Mouse (Mus musculus): ENCODE measurements around the gene Gm11549. TPM values are rescaled to one million over a fixed set of nuclear protein-coding genes. Genes with fewer than 3 reads are reported as not detected.

Gene Gm11549
- total and polyA plus RNA-seq, 3 experiments: not detected

DNA sequence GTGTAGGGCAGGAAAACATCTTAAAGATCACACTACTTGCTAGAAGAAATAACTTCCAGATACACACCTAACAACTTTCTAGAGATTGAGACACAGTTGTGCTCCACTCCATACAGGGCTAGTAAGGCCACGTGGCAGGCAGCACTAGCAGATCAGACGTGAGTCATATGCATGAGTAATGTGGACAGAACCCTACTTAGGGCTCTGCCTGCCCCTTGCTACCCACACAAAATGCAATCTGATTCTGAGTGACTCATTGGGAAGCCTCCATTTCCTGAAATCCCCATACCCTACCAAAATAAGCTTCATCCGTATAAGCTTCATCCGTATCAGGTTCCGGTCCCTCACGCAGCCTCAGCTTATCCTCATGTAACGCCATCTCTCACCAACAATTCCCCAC lies 54.0 kb downstream of the Gm11549 start:
- Histone ChIP-seq H3K4me1 (ENCODE audit: control insufficient read depth in 1 of 2, insufficient read depth in 2 of 2) (0 out of 4 replicates have a peak, but pooled peaks cover 0 to 4% of the 10 kb centered on the region in 2 experiments), H3K27me3 (replicated peaks) (no peaks in the 10 kb centered on the region), H3K9ac (ENCODE audit: insufficient read depth, low read depth) (no peak overlapping the region), H3K79me2 (replicated peaks; ENCODE audit: control insufficient read depth, extremely low read depth, insufficient read depth, poor library complexity, severe bottlenecking) (no peaks in the 10 kb centered on the region), H3K9me3 (replicated peaks; ENCODE audit: low read length) (no peaks in the 10 kb centered on the region), H3K4me2 (ENCODE audit: insufficient read depth, low read depth, poor library complexity, severe bottlenecking) (no peak overlapping the region), H3K4me3 (replicated peaks in 1 of 3; ENCODE audit: low read depth in 2 of 3, low read length in 2 of 3, poor library complexity in 1 of 3) (no peak overlapping the region), H3K36me3 (replicated peaks in 1 of 2; ENCODE audit: control insufficient read depth in 1 of 2, insufficient read depth in 1 of 2, low read length in 1 of 2) (peaks cover 0 to 4% of the 10 kb centered on the region in 2 experiments), H3K27ac (ENCODE audit: insufficient read depth, low read depth) (no peak overlapping the region)
- in situ Hi-C loops (cut with MboI; ENCODE audit: low pct_ligation_motif_present, low pct_unique_long_range_greater_than_20kb, low sequenced_read_pairs): no loop called here
- no peak for DNase-seq (ENCODE audit: extremely low read depth)
- TF ChIP-seq IRF4 (IDR thresholded peaks at IDR 0.05; ENCODE audit: low read depth, low read length) (no peak), SMC3 (IDR thresholded peaks at IDR 0.05; ENCODE audit: low read depth, low read length) (no peak), BHLHE40 (IDR thresholded peaks at IDR 0.05; ENCODE audit: low read depth, low read length) (no peak), MAX (IDR thresholded peaks at IDR 0.05; ENCODE audit: low read length) (peak; percentile 31; the same call in 1 of the 2 replicates)
- dilution Hi-C loops (cut with MboI; ENCODE audit: extremely low pct_ligation_motif_present, extremely low pct_unique_long_range_greater_than_20kb, low sequenced_read_pairs): no loop called here

DNA sequence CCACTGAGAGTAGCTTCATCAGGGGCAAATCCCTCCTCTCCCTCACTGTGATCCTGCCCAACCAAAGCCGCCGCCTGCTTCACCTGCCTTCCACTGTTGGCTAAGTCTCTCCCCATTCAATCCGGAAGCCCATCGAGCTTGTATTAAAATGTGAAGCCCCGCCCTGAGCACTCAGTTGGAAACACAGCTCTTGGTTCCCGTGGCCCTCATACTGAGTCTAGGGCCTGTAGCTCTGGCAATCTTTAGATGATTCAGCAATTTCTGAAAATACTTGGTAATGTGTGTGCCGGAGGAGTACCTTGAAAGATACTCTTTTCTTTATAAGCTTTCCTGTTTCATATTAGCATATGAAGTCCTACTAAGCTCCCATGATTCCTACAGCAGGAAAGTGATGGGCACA lies 56.1 kb downstream of the Gm11549 start:
- Histone ChIP-seq H3K4me2 (ENCODE audit: insufficient read depth, low read depth, poor library complexity, severe bottlenecking) (no peak overlapping the region), H3K27me3 (replicated peaks) (no peaks in the 10 kb centered on the region), H3K27ac (ENCODE audit: insufficient read depth, low read depth) (no peak overlapping the region), H3K9ac (ENCODE audit: insufficient read depth, low read depth) (no peak overlapping the region), H3K36me3 (replicated peaks in 1 of 2; ENCODE audit: control insufficient read depth in 1 of 2, insufficient read depth in 1 of 2, low read length in 1 of 2) (peaks cover 0 to 4% of the 10 kb centered on the region in 2 experiments), H3K9me3 (replicated peaks; ENCODE audit: low read length) (no peaks in the 10 kb centered on the region), H3K4me3 (replicated peaks in 1 of 3; ENCODE audit: low read depth in 2 of 3, low read length in 2 of 3, poor library complexity in 1 of 3) (no peak overlapping the region), H3K4me1 (ENCODE audit: control insufficient read depth in 1 of 2, insufficient read depth in 2 of 2) (peaks cover 0 to 23% of the 10 kb centered on the region in 2 experiments; a peak in 2 of 4 replicates), H3K79me2 (replicated peaks; ENCODE audit: control insufficient read depth, extremely low read depth, insufficient read depth, poor library complexity, severe bottlenecking) (no peaks in the 10 kb centered on the region)
- DNase-seq (ENCODE audit: extremely low read depth): no peak
- TF ChIP-seq MAFK (IDR thresholded peaks at IDR 0.05; ENCODE audit: insufficient replicate concordance, low read length): 0 out of 2 replicates have a peak, but pooled peaks have one; percentile 47
- no peak for TF ChIP-seq TBP (conservative IDR thresholded peaks at IDR 0.05; ENCODE audit: low read depth, low read length)
- dilution Hi-C loops (cut with MboI; ENCODE audit: extremely low pct_ligation_motif_present, extremely low pct_unique_long_range_greater_than_20kb, low sequenced_read_pairs): no loop called here
- in situ Hi-C loops (cut with MboI; ENCODE audit: low pct_ligation_motif_present, low pct_unique_long_range_greater_than_20kb, low sequenced_read_pairs): no loop called here

Other genes with a start within 250 kb of the Gm11549 start
- 38.4 and 43.4 TPM in 2 replicates for gene Anxa5, start 45.9 kb downstream of the Gm11549 start, total RNA-seq (2012; rRNA removed)
- 30.8 and 35.4 TPM in 2 replicates for gene Anxa5, start 45.9 kb downstream of the Gm11549 start, total RNA-seq (2014; rRNA removed)
- gene Anxa5, start 45.9 kb downstream of the Gm11549 start, polyA plus RNA-seq (2012; ENCODE audit: insufficient read length, low read depth): 45.0 and 47.1 TPM in 2 replicates
- 3.1 and 3.3 TPM in 2 replicates for gene 1810062G17Rik, start 45.9 kb downstream of the Gm11549 start, total RNA-seq (2012; rRNA removed)
- gene 1810062G17Rik, start 45.9 kb downstream of the Gm11549 start, total RNA-seq (2014; rRNA removed): 3.2 and 3.9 TPM in 2 replicates
- 2.2 and 3.1 TPM in 2 replicates for gene 1810062G17Rik, start 45.9 kb downstream of the Gm11549 start, polyA plus RNA-seq (2012; ENCODE audit: insufficient read length, low read depth)
- 60.6 and 77.4 TPM in 2 replicates for gene Exosc9, start 30.8 kb upstream of the Gm11549 start, total RNA-seq (2012; rRNA removed)
- gene Exosc9, start 30.8 kb upstream of the Gm11549 start, total RNA-seq (2014; rRNA removed): 128 and 151 TPM in 2 replicates
- 144 and 149 TPM in 2 replicates for gene Exosc9, start 30.8 kb upstream of the Gm11549 start, polyA plus RNA-seq (2012; ENCODE audit: insufficient read length, low read depth)
- gene Ccna2, start 50.3 kb upstream of the Gm11549 start, total RNA-seq (2012; rRNA removed): 94.7 and 117 TPM in 2 replicates
- 240 and 277 TPM in 2 replicates for gene Ccna2, start 50.3 kb upstream of the Gm11549 start, total RNA-seq (2014; rRNA removed)
- gene Ccna2, start 50.3 kb upstream of the Gm11549 start, polyA plus RNA-seq (2012; ENCODE audit: insufficient read length, low read depth): 133 and 148 TPM in 2 replicates
- gene Bbs7, start 91.7 kb upstream of the Gm11549 start, total RNA-seq (2012; rRNA removed): 1.6 and 2.6 TPM in 2 replicates
- 3.3 and 3.7 TPM in 2 replicates for gene Bbs7, start 91.7 kb upstream of the Gm11549 start, total RNA-seq (2014; rRNA removed)
- 6.6 and 7.0 TPM in 2 replicates for gene Bbs7, start 91.7 kb upstream of the Gm11549 start, polyA plus RNA-seq (2012; ENCODE audit: insufficient read length, low read depth)
- not detected in 2 replicates for gene Trpc3, start 168.4 kb upstream of the Gm11549 start, total RNA-seq (2012; rRNA removed)
- not detected in 2 replicates for gene Trpc3, start 168.4 kb upstream of the Gm11549 start, total RNA-seq (2014; rRNA removed)
- gene Trpc3, start 168.4 kb upstream of the Gm11549 start, polyA plus RNA-seq (2012; ENCODE audit: insufficient read length, low read depth): not detected in 2 replicates

Measured in CH12.LX (cell line).